Mouse (Mus musculus): ENCODE data around the gene Casc1. TPM values are rescaled to one million over a fixed set of nuclear protein-coding genes. Genes with fewer than 3 reads are reported as not detected.

Gene Casc1
- 1.1 and 1.6 TPM in 2 replicates for polyA plus RNA-seq (2015; fragmentation: Nextera tagmentation; extraction: Ambion mirVana)

GRCm38 (mm10) chr6:145210816-145211338 lies at the start of gene Casc1, which contains the start of gene Etfrf1:
Gene Casc1 (minus strand): TSS chr6:145211005.
Gene Etfrf1 (plus strand): TSS chr6:145211134.
- WGBS, result 0% methylated on average over 36 of the region's 36 CpGs

GRCm38 (mm10) chr6:145256701-145257073 lies 45.9 kb upstream of the Casc1 start:
- Histone ChIP-seq H3K27me3 (replicated peaks; ENCODE audit: control insufficient read depth, insufficient read depth, low read length) (no peaks in the 10 kb centered on the region), H3K9me3 (ENCODE audit: control insufficient read depth, low read length) (no peaks in the 10 kb centered on the region), H3K27ac (ENCODE audit: low read depth, low read length) (no peak overlapping the region), H3K4me1 (ENCODE audit: control insufficient read depth, insufficient read depth, low read depth, low read length) (no peaks in the 10 kb centered on the region), H3K4me2 (ENCODE audit: low read length) (no peak overlapping the region), H3K36me3 (ENCODE audit: control insufficient read depth, insufficient read depth, low read length) (no peaks in the 10 kb centered on the region), H3K9ac (ENCODE audit: low read depth, low read length) (no peak overlapping the region), H3K4me3 (ENCODE audit: low read length) (no peak overlapping the region)
- whole genome bisulfite sequencing, result 57% methylated on average over 2 of the region's 2 CpGs
- no peak for ATAC-seq

More at GRCm38 (mm10) chr6:145210816-145211338, at the start of gene Casc1, which contains the start of gene Etfrf1:
- peak; percentile 100 for ATAC-seq
- Histone ChIP-seq H3K9me3 (ENCODE audit: control insufficient read depth, low read length) (no peaks in the 10 kb centered on the region), H3K27me3 (replicated peaks; ENCODE audit: control insufficient read depth, insufficient read depth, low read length) (no peaks in the 10 kb centered on the region), H3K9ac (ENCODE audit: low read depth, low read length) (peak within 1 kb of the TSS; percentile 78), H3K4me2 (ENCODE audit: low read length) (peak within 1 kb of the TSS; percentile 75), H3K27ac (ENCODE audit: low read depth, low read length) (peak within 1 kb of the TSS; percentile 93), H3K36me3 (ENCODE audit: control insufficient read depth, insufficient read depth, low read length) (no peaks in the 10 kb centered on the region), H3K4me1 (ENCODE audit: control insufficient read depth, insufficient read depth, low read depth, low read length) (peaks cover 15% of the 10 kb centered on the region), H3K4me3 (ENCODE audit: low read length) (peak within 1 kb of the TSS; percentile 63)

- Histone ChIP-seq H3K4me2 (ENCODE audit: low read length) (no peak overlapping the region), H3K9ac (ENCODE audit: low read depth, low read length) (no peak overlapping the region), H3K4me3 (ENCODE audit: low read length) (no peak overlapping the region), H3K4me1 (ENCODE audit: control insufficient read depth, insufficient read depth, low read depth, low read length) (no peaks in the 10 kb centered on the region), H3K9me3 (ENCODE audit: control insufficient read depth, low read length) (no peaks in the 10 kb centered on the region), H3K27ac (ENCODE audit: low read depth, low read length) (no peak overlapping the region), H3K36me3 (ENCODE audit: control insufficient read depth, insufficient read depth, low read length) (no peaks in the 10 kb centered on the region), H3K27me3 (replicated peaks; ENCODE audit: control insufficient read depth, insufficient read depth, low read length) (no peaks in the 10 kb centered on the region)
- no peak; the same call in 1 of the 2 replicates for ATAC-seq
- 79% methylated on average over 13 of the region's 13 CpGs for WGBS
Measured at GRCm38 (mm10) chr6:145255952-145256700, 45.3 kb upstream of the Casc1 start.

- no peak; the same call in 1 of the 2 replicates for ATAC-seq
- Histone ChIP-seq H3K27me3 (replicated peaks; ENCODE audit: control insufficient read depth, insufficient read depth, low read length) (no peaks in the 10 kb centered on the region), H3K4me3 (ENCODE audit: low read length) (peak overlapping the region; percentile 90), H3K4me1 (ENCODE audit: control insufficient read depth, insufficient read depth, low read depth, low read length) (peaks cover 13% of the 10 kb centered on the region), H3K9me3 (ENCODE audit: control insufficient read depth, low read length) (no peaks in the 10 kb centered on the region), H3K9ac (ENCODE audit: low read depth, low read length) (peak overlapping the region; percentile 97), H3K4me2 (ENCODE audit: low read length) (peak overlapping the region; percentile 74), H3K36me3 (ENCODE audit: control insufficient read depth, insufficient read depth, low read length) (no peaks in the 10 kb centered on the region), H3K27ac (ENCODE audit: low read depth, low read length) (peak overlapping the region; percentile 91)
- 10% methylated on average over 16 of the region's 16 CpGs for WGBS
Measured at GRCm38 (mm10) chr6:145250820-145251219, 40.0 kb upstream of the Casc1 start.

GRCm38 (mm10) chr6:145250185-145250791 lies 39.5 kb upstream of the Casc1 start, which contains the start of gene Kras:
Gene Kras (minus strand): TSS chr6:145250239.
- no peaks in the 10 kb centered on the region for H3K27me3 ChIP-seq (replicated peaks; ENCODE audit: control insufficient read depth, insufficient read depth, low read length)
- H3K4me3 ChIP-seq (ENCODE audit: low read length), result peak within 1 kb of the TSS; percentile 90
- H3K9ac ChIP-seq (ENCODE audit: low read depth, low read length), result peak within 1 kb of the TSS; percentile 97
- H3K27ac ChIP-seq (ENCODE audit: low read depth, low read length), result peak within 1 kb of the TSS; percentile 91
- WGBS, result 0% methylated on average over 20 of the region's 83 CpGs
- no peaks in the 10 kb centered on the region for H3K9me3 ChIP-seq (ENCODE audit: control insufficient read depth, low read length)
- H3K4me2 ChIP-seq (ENCODE audit: low read length), result peak within 1 kb of the TSS; percentile 74
- ATAC-seq, result peak; percentile 93
- peaks cover 13% of the 10 kb centered on the region for H3K4me1 ChIP-seq (ENCODE audit: control insufficient read depth, insufficient read depth, low read depth, low read length)
- H3K36me3 ChIP-seq (ENCODE audit: control insufficient read depth, insufficient read depth, low read length), result no peaks in the 10 kb centered on the region

- Histone ChIP-seq H3K4me3 (ENCODE audit: low read length) (peak overlapping the region; percentile 90), H3K4me1 (ENCODE audit: control insufficient read depth, insufficient read depth, low read depth, low read length) (peaks cover 13% of the 10 kb centered on the region), H3K9ac (ENCODE audit: low read depth, low read length) (peak overlapping the region; percentile 97), H3K27ac (ENCODE audit: low read depth, low read length) (peak overlapping the region; percentile 91), H3K36me3 (ENCODE audit: control insufficient read depth, insufficient read depth, low read length) (0 out of 2 replicates have a peak, but pooled peaks cover 2% of the 10 kb centered on the region), H3K4me2 (ENCODE audit: low read length) (peak overlapping the region; percentile 67), H3K27me3 (replicated peaks; ENCODE audit: control insufficient read depth, insufficient read depth, low read length) (no peaks in the 10 kb centered on the region), H3K9me3 (ENCODE audit: control insufficient read depth, low read length) (no peaks in the 10 kb centered on the region)
- ATAC-seq, result peak; percentile 57
- WGBS, result under 1% methylated on average over 77 of the region's 124 CpGs
Measured at GRCm38 (mm10) chr6:145249291-145250184, 38.7 kb upstream of the Casc1 start.

GRCm38 (mm10) chr6:145247886-145248285 lies 37.1 kb upstream of the Casc1 start:
- peak overlapping the region; percentile 31; the same call in 1 of the 2 replicates for H3K9ac ChIP-seq (ENCODE audit: low read depth, low read length)

GRCm38 (mm10) chr6:145246841-145247240 lies 36.0 kb upstream of the Casc1 start:
- H3K4me2 ChIP-seq (ENCODE audit: low read length), result no peak overlapping the region
- no peak overlapping the region for H3K4me3 ChIP-seq (ENCODE audit: low read length)
- no peak overlapping the region; the same call in 1 of the 2 replicates for H3K9ac ChIP-seq (ENCODE audit: low read depth, low read length)
- H3K36me3 ChIP-seq (ENCODE audit: control insufficient read depth, insufficient read depth, low read length), result peaks cover 3% of the 10 kb centered on the region; the same call in 1 of the 2 replicates
- peaks cover 13% of the 10 kb centered on the region for H3K4me1 ChIP-seq (ENCODE audit: control insufficient read depth, insufficient read depth, low read depth, low read length)
- no peaks in the 10 kb centered on the region for H3K9me3 ChIP-seq (ENCODE audit: control insufficient read depth, low read length)
- ATAC-seq, result no peak
- no peaks in the 10 kb centered on the region for H3K27me3 ChIP-seq (replicated peaks; ENCODE audit: control insufficient read depth, insufficient read depth, low read length)
- H3K27ac ChIP-seq (ENCODE audit: low read depth, low read length), result no peak overlapping the region
- 95% methylated on average over 5 of the region's 5 CpGs for WGBS

More at GRCm38 (mm10) chr6:145247886-145248285, 37.1 kb upstream of the Casc1 start:
- no peak overlapping the region for H3K4me3 ChIP-seq (ENCODE audit: low read length)
- WGBS, result 62% methylated on average over 3 of the region's 3 CpGs
- peaks cover 3% of the 10 kb centered on the region; the same call in 1 of the 2 replicates for H3K36me3 ChIP-seq (ENCODE audit: control insufficient read depth, insufficient read depth, low read length)
- no peaks in the 10 kb centered on the region for H3K9me3 ChIP-seq (ENCODE audit: control insufficient read depth, low read length)
- H3K4me1 ChIP-seq (ENCODE audit: control insufficient read depth, insufficient read depth, low read depth, low read length), result peaks cover 13% of the 10 kb centered on the region
- peak overlapping the region; percentile 43 for H3K4me2 ChIP-seq (ENCODE audit: low read length)
- H3K27ac ChIP-seq (ENCODE audit: low read depth, low read length), result no peak overlapping the region
- ATAC-seq, result no peak
- no peaks in the 10 kb centered on the region for H3K27me3 ChIP-seq (replicated peaks; ENCODE audit: control insufficient read depth, insufficient read depth, low read length)
